Mouse (Mus musculus): ENCODE measurements at regions not wholly inside any gene's neighbourhood (a gene's known extent, or its start where the extent isn't known, plus 50 kb on each side); places are given as distances from the start of the nearest gene placed in this dataset.

DNA sequence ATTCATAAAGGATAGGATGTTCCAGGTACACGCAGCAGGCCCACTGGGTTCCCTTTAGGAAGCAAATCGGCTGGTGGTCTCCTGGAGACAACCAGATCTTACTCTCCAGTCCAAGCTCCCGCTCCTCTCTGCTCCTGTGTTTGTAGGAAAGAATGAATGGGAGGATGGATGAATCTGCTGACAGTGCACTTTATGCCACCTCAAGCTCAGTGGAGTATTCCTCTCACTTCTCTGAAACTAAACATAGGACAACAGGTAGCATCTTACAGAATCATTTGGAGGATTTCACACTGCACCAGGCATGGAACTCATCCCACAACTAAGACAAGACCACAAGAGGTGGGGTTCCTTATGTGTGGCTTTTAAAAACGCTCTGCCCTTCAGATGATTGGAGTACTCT is 507.1 kb upstream of the Klf4 start:
- TF ChIP-seq MAX (IDR thresholded peaks at IDR 0.05; ENCODE audit: low read depth) (no peak), POLR2A (IDR thresholded peaks at IDR 0.05; ENCODE audit: insufficient read length, low read depth) (no peak), E2F4 (IDR thresholded peaks at IDR 0.05; ENCODE audit: insufficient read depth) (no peak)

All from myocyte (in vitro differentiated cells).